Mouse (Mus musculus) fat pad, adult 2 months (tissue): ENCODE data around the gene Dnah2.
A peak's percentile ranks its signal among the peaks of the same experiment; 100 is the strongest.

Source experiments
- DNase-seq: peaks from one replicate; pipeline ENCODE4 v3.0.0-alpha.2; 2011; ENCODE audit warnings: low read depth, low spot score; ENCODE audit errors: extremely low read depth

The Dnah2 gene

DNA sequence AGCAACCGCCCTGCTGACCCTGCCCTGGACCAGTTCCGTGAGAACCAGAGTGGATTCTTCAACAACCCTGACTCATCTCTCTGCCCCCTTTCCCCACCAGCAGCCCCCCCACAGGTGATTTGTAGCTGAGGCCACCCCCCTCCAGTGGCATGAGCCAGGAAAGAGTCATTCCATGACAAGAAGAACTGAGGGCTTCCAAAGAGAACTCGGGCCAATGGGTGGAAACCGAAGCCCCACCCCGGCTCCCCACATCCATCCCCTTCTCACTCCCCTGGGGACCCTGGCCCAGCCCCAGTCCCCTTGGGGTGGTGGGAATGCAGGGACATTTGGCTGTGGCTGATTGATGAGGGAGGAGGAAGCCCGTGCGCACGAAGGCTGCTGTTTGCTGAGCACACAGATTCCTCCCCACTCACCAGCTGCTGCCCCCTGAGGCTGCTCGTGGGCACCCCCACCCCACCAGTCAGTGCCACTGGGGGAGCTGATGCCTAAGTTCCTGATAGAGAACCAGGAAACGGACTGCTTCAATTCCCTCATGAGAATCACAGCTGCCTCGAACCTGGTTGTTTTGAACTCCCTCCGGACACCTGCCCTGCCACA lies at the start of gene Dnah2:
Gene Dnah2 (minus strand): TSS at position 51 of the 597 bp plus-strand sequence.
- DNase-seq, result no peak

DNA sequence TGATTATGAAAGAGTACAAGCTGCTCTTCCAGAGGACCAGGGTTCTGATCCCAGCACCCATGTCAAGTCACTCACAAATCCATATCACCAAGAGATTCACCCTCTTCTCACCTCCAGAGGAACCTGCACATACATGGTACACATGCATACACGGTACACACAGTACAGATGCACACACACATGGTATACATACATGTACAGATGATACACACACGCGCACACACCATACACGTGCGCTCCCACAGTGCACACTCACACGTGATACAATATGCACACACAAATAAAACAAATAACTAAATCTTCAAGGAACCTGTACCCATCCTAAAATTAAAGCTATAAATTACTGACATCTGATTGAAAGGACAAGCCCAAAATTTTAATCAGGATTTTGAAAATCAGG lies 45.9 kb upstream of the Dnah2 start:
- DNase-seq, result no peak

DNA sequence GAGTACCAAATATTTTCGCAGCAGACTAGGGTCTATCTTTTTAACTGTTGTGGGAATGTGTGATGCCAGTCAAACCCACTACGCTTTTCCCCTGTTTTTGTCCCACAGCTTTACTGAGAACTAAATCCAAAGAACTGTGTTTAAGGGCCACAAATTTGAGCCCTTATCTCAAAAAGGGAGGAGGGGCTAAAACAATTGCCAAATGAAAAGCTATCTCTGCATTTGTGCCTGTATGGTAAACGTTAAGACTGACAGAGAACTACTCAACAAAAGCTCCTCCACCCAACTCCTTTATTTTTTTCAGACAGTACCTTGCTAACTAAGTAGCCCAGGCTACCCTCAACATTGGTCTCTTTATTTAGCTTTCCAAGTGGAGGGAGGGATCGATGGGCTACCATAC lies 43.9 kb upstream of the Dnah2 start:
- DNase-seq, result no peak

DNA sequence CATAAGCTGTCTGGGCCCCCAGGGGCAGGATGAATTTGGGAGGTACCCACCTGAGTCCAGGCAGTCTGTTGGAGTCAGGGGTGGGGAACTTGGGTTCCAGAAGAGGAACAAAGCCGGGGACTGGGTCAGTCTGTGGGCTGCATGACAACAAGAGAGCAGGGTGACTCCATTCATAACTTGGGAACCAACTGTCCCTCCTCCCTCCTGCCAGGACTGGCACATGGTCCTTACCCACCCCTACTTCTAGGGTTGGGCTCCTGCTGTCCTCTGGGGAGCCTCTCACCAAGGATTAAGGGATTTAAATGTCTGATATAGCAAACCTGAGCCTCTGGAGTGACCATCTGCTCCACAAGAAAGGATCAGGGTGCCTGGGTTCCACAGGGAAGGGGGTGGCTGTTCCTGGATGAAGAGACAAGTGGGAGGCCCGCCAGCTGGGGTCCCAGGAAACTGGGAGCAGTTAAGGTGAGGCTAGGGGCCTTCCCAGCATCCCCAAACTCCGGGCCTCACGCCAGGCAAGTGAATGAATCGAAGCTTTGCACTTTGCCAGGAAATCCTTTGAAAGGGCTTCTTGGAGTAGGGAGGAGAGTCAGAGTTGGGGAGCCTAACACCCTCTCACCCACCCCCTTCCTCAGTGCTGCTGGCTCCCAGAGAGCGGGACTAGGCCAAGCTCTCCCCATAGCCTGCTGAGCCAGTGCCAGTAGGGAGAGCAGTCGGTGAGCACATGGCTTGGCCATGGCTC lies 43.2 kb upstream of the Dnah2 start:
- no peak for DNase-seq

DNA sequence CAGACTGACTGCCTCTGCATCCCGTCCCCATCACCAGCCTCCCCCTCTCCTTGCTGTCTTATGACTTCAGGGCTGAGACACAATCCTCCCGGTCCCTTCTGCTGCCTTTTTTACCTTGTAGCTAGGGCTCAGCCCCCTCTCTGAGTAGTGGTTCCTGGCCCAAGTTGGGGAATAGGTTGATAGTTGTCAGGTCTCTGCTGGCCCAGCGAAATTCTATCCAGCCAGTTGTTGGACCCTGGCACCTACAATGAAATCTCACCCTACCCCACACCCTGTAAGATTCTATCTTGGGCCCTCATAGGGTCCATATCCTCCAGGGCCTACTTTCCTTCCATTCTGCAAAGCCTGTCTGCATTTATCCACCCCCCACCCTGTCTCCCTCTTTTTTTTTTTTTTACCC lies 42.5 kb upstream of the Dnah2 start:
- no peak for DNase-seq

DNA sequence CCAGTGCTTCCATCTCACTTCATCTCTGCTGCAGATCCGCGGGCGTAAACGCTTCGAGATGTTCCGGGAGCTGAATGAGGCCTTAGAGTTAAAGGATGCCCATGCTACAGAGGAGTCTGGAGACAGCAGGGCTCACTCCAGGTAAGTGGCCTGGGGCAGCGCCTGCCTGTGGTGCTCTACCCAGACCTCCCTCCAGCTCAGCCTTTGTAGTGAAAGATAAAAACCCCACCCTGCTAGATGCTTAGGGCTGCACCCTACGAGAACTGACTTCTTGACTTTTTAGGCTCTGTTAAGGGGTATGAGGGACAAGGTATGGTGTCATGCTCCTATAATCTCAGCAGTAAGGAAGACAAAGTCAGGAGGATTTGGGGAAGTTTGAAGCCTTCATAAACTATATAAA lies 41.7 kb upstream of the Dnah2 start:
- no peak for DNase-seq

DNA sequence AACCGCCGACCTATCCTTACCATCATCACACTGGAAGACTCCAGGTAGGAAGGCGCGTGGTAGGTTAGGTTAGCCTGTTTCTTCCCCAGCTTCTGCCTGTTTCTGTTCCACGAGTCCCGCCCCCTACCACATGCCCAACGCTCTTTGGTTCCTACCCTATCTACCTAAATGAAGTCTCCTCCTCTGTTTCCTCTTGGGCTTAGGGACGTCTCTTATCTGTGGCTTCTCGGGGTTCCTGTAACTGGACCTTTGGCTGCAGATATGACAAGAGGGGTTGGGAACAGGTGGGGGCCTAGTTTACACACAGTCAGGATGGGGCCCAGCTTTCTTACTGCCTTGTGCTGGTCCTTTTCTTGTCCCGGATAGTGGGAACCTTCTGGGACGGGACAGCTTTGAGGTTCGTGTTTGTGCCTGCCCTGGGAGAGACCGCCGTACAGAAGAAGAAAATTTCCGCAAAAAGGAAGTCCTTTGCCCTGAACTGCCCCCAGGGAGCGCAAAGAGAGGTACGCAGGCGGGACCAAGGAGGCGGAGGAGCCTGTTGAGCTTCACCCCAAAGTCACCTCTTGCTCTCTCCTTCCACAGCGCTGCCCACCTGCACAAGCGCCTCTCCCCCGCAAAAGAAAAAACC lies 40.4 kb upstream of the Dnah2 start:
- DNase-seq, result no peak

DNA sequence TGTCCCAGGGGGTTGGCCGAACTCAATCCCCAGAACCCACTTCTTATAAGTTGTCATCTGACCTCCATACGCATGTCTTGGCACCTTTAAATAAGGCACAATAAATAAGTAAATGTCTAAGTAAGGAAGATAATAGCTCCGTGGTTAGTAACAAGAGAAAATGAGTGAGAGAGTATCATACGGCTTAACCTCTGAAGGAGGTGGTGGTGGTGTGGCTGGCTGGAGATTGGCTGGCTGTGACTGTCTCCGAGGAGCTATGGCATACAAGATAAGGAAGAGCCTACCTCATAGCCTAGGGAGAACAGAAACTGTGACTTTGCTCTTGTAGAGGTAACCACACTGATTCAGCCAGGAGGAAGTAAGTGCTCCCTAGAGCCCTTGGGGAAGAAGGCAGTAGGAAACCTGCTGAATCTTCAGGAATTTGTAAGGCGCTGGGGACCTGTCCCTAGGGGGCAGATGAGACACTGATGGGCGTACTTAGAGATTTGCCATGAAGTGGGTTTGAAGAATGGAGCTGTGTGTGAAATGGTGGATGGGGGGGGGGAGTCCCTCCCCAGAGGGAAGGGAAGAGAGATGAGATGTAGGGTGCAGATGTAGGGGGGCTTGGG lies 36.9 kb upstream of the Dnah2 start:
- no peak for DNase-seq

DNA sequence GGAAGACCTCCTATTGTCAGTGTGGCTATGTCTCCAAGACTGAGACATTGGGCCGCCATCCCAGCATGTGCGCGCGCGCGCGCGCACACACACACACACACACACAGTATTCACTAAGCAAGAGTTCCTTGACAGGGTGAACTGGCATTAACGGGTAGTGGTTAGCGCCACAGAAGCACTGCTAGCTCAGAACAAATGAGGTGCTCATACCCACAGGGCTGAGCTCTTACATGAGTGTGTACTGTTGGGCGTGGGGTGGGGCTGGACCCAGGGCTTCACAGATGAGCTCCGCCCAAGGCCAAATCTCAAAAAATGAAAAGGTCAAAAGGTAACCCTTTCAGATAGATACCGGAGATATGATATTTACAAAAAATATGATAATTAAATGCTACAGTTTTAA lies 36.0 kb upstream of the Dnah2 start:
- no peak for DNase-seq

DNA sequence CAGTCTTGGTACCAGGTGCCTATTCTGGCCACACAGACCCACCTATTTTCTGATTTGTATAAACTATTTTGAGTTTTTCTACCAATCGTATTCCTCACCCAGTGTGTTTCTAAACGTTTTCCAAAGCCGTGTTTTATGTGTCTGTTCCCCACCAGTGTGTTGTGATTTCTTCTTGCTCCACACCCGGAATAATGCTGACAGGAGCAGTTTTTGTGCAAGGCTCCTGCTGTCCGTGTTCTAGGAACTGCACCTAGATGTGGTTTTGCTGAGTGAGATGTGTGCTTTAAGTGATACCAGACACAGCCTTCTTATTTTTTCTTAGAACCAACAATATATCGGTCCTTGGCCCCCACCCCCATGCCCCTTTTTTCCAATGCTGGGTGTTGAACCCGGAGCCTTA lies 35.1 kb upstream of the Dnah2 start:
- no peak for DNase-seq

DNA sequence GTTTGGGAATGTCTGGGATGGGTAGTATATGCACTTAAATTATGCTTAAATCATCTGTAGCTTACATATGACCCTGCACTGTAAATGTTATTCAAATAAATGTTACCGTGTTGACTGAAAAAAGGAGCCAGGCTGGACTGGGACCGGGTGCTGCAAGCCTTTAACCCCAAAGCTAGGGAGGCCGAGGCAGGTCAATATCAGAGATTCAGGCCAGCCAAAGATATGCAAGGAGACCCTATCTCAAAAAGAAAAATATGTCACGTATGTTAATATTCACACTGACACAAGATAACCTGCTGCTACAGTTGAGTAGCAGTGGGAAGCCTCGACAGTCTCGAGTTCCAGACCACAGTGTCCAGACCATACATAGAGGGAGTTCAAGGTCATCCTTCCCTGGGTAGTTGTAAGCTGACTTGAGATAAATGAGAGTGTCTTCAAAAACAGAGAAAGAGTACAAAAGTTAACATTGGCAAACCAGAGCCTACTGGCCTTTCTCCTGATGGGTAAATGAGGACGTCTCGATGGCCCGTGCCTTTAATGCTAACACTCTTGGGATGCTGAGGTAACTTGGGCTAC lies 33.4 kb upstream of the Dnah2 start:
- DNase-seq, result no peak

DNA sequence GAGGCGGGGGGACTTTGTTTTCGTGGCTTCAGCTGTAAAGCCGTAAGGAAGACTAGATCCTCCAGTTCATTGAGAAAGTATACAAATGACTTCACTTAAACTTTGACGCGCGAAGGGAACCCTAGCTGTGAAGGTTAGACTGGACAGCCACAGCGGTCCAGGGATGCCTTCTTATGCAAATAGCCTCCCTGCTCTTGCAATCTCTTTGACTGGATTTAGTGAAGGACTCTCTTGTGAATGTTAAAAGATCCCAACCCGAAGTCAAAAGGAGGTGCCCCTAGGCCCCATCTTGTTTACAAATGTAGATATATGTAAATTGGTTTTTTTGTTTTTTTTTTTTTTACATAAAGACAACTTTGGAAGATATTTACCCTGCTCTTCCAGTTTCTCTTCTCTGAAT lies 32.9 kb upstream of the Dnah2 start:
- DNase-seq, result no peak

DNA sequence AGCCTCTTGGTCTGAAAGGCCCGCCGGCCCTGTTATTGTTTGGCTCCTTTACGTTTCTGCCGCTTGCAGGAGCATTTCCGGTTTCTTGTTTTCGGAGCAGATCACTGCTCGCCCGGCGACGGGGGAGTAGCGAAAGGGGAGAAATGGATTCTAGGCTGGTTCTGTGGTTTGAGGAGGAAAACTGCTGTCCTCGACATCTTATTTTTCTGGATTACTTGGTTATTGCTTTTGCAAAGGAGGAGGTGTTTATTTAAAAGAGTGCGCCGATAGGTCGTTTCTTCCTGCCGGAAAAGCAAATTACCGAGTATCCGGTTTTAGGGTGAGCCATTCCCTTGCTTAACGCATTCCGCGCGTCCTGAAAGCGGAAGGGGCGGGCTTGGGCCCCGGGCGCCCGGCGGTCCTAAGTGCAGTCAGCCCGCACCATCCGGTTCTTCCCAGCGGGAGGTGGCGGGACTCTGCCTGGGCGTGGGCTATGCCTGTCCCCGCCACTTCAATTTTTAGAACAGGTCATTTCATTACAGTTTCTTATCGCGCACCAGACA lies 32.3 kb upstream of the Dnah2 start:
- DNase-seq, result peak; percentile 64

DNA sequence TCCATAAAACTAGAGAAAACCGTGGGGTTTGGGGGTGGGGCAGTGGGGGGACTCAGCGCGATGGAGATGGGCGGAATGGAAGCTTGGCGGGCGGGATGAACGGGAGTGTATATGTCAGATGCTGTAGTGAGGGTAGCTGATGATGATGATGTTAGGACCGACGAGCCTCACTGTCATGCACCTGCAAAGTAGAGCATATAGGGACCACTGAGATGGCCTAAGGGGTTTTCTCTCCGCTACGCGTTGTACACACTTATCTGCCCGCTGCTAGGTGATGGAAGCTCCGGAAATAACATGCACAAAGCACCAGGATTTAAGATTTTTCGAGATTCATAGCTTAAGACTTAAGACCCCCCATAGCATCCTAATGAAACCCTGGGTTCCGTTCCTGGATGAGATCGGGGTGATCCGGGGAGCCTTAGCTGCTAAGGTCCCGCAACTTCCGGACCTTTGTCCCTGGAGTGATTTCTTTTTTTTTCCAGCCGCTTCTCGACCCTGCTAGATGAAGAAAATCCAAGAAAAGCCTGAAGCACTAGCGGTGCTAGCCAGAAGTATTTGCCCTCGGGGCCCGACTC lies 31.7 kb upstream of the Dnah2 start:
- no peak for DNase-seq

DNA sequence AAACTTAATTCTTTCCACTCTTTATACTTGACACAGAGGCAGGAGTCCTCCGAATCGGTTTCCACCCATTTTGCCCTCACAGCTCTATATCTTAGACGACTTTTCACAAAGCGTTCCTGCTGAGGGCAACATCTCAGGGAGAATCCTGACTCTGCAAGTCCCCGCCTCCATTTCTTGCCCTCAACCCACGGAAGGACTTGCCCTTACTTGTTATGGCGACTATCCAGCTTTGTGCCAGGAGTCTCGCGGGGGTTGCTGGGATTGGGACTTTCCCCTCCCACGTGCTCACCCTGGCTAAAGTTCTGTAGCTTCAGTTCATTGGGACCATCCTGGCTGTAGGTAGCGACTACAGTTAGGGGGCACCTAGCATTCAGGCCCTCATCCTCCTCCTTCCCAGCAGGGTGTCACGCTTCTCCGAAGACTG lies 31.2 kb upstream of the Dnah2 start, which contains the start of the genes Wrap53 and Trp53:
Gene Wrap53 (minus strand): TSS at position 165 of the 424 bp plus-strand sequence.
Gene Trp53 (plus strand): TSS at position 269 of the 424 bp plus-strand sequence.
- peak; percentile 62 for DNase-seq

DNA sequence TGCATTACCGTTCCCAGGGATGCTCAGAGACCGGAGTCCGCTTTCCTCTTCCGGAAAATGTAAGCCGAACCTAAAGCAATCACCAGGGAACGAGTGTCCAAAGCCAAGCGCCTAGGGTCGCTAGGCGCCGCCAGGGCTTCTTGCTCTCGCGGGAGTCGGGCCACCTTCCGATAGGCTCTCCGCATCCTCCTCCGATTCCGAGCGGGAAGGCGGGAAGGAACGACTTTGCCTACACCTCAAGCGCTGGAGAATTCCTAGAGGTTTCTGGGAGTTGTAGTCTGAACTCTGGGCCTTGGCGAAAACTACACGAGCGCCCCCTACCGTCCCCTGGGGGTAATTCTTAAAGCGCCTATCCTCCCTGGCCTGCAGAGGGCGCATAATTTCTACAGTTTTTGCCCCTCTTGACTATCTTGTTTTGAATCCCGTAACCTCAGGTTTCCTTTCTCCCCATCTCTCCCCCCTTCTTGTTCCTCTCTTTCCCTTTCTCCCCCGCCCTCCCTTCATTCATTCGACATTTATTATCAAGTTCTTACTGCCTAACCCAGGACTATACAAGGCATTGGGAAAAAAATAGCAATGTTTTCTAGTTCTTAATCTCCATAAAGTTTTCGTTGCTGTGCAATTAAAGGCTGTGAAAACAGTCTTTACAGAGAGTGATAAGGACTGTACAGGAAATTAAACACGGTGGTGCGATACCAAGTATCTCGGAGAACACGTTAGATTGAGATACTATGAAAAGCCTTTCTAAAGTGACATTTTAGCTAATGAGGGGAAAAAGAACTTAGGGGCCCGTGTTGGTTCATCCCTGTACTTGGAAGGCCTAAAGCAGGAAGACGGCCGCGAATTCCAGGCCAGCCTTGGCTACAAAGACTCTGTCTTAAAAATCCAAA lies 30.5 kb upstream of the Dnah2 start:
- DNase-seq, result peak; percentile 83

DNA sequence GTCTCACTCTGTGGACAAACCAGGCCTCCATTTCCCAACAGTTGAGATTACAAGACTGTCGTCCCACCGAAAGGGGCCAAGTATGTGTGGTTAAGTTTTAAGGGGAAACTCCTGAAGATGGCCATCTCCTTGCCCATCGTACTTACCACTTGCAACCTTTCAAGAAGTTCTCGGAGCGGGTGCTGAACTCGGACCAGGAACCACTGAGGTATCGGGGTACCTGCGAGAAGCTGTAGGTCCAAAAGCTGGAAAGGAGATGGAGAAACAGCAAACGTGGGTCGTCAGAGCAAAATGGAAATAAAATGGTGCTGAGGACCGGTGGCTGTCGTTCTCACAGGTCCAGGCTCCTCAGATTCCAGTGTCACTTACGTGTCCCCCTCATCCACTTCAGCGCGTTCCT lies 29.4 kb upstream of the Dnah2 start:
- no peak for DNase-seq

DNA sequence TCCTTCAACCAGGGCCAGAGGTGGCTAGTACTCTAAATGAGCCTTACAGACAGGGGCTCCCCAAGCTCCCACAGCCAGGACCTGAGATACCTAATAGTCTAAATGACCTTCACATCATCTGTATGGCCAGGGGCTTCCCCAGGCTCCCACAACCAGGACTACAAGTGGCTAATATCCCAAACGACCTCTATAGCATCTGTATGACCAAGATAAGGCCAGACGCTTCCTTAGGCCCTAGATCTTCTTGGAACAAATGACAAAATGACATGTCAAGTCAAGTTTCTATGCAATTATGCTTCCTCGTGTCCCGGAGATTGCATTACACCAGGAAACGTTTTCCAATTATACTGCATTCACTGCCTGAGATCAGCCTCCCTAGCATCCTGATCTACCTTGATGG lies 27.4 kb upstream of the Dnah2 start:
- no peak for DNase-seq

DNA sequence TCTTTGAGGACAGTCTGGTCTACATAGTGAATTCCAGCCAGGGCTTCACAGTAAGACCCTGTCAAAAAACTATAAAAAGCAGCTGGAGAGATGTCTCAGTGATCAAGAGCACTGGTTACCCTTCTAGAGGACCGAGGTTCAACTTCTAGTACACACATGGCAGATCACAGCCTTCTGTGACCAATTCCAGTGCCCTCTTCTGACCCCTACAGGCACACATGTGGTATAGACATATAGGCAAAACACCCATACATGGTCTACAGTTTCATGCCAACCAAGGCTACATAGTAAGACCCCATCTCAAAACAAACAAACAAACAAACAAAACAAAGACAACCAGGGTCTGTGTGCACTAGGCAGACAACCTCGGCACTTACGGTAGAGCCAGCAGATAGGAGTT lies 26.3 kb upstream of the Dnah2 start:
- no peak for DNase-seq

DNA sequence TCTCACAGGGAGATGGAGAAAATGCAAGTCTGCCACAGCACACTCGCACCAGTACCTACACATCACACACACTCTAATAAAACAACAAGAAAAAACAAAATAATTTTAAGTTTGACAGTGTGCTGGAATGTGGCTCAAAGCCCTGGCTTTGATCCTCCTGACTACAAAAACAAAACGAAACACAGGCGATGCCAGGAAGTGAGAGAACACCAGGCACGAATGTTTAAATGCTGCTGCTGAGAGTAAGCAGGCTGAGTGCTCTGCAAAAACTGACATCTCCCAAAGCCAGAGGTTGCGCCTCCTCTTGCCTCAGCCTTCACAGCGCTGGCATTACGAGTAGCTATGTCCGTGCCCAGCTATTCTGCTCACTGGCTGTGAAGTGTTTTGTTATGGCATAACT lies 16.2 kb upstream of the Dnah2 start:
- no peak for DNase-seq
